Mouse (Mus musculus): ENCODE measurements around the gene Zfp51.
"Not testable (repeated sequence)": the region's sequence is repeated elsewhere in the genome, so short reads cannot be mapped to it uniquely, and the experiment has no call there.

Gene Zfp51

DNA sequence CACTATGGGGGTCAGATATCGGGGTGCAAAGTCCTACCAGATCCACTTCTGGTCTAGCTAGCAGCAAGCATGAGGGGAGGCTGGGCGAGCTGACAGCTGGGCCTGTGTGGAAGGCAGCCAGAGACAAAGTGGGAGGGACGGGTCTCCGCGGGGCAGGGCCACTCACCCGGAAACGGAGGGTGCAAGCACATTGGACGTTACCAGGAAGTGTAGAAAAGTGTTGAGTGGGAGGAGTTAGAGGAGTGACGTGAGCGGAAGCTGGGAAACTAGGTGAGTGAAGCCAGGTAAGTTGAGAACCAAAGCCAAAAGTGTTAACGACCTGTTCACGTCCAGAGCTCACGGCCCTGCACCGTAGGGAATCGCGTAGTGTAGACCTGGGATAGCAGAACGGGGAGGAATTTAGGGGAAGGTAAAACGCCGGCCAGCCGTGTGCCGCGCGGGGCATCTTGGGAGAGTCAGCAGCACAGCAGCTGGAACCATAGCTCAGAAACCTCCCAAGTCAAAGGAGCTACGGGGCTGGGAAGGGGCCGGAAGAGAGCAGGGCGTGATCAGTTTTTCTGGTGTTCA is at the start of gene Zfp51:
Gene Zfp51, plus strand, starts transcription at position 237 of the 567 bp plus-strand sequence.
- peak; percentile 96 to 97 for DNase-seq

DNA sequence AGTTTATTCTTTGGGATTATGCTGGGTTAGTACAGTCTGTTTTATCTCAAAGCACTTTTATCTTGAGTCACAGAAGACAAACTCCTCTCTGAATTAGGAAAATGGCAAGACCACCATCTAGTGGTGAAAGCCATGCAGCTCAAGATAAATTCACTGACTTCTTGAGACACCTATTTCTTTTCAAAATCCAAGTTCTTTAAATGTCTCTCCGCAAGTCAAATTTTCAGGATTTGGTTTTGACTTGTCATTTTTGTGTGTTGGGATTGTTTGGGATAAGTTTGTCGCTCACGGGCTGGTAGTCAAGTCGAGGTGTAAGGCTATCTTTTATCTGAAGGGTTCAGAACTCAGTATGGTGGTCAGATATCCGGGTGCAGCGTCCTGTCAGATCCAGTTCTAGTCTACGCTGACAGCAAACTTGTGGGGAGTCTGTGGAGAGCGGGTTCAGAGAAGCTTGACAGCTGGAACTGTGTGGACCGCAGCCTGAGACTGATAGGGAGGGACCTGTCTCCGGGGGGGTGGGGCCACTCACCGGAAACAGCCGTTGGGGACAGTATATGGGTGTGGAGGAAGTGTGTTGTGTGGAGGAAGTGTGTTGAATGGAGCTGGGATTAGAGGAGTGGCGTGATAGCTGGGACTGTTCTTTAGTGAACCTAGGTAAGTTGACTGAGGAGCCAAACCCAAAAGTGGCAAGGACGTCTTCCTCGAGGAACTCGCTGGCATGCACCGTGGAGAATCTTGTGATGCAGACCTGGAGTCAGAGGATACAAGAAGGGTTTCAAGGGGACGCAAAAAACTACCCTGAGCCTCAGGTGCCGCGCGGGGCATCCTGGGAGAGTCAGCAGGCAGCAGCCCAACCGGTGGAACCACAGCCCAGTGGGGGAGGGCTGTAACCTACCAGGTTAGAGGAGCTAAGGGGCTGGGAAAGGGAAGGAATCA is 27.2 kb upstream of the Zfp51 start, which contains the start of gene Zfp54:
Gene Zfp54, plus strand, starts transcription at position 564 of the 936 bp plus-strand sequence.
- peak; percentile 79 to 88 for DNase-seq

DNA sequence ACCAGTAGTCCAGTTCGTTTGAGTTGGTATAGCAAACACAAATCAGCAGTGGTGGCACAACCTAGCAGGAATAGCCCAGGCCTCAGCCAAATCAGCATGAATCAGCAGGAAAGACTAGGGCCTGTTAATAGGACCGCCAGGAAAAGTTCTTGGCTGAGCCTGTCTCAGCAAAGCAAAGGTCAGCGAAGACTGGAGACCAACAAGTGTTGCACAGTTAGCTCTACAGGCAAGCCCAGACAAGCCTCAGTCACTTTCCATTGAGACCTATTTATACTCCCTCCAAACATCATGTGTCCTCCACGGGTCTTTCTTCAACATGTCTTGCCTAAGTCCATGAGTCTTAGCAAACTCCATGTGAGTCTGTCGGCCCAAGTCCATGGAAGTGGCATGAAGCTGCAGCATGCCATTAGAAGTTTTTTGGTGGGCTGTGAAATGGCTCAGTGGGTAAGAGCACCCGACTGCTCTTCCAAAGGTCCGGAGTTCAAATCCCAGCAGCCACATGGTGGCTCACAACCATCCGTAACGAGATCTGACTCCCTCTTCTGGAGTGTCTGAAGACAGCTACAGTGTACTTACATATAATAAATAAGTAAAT is 11.3 kb upstream of the Zfp51 start:
- peak in 1 of 2 experiments; percentile 8 for DNase-seq

DNA sequence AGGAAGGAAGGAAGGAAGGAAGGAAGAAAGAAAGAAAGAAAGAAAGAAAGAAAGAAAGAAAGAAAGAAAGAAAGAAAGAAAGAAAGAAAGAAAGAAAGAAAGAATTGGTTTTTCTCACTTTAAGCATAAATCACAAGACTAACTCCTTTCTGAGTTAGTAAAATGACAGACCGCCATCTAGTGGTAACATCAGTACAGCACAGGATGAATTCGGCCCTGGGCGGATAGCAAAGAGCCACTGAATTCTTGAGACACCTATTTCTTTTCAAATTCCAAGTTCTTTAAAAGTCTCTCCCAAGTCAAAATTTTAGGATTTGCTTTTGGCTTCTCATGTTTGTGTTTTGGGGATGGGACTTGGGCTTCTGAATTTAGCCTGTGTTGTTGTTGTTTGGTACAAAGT is 505 bp upstream of the Zfp51 start:
- DNase-seq: peak; percentile 78 to 85

DNA sequence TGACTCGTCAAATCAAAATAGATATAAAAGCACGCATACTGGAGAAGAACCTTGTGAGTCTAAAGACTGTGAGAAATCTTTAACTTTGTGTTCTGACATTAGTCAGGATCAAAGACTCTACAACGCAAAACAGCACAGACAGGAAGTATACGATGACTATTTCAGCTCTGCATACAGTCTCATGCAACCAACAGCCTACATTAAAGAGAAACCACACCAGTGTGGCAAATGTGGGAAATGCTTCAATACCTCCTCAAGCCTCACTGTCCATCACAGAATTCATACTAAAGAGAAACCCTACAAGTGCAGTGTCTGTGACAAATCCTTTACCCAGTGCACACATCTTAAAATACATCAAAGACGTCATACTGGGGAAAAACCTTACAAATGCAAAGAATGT is 13.4 kb downstream of the Zfp51 start:
- no peak for DNase-seq

DNA sequence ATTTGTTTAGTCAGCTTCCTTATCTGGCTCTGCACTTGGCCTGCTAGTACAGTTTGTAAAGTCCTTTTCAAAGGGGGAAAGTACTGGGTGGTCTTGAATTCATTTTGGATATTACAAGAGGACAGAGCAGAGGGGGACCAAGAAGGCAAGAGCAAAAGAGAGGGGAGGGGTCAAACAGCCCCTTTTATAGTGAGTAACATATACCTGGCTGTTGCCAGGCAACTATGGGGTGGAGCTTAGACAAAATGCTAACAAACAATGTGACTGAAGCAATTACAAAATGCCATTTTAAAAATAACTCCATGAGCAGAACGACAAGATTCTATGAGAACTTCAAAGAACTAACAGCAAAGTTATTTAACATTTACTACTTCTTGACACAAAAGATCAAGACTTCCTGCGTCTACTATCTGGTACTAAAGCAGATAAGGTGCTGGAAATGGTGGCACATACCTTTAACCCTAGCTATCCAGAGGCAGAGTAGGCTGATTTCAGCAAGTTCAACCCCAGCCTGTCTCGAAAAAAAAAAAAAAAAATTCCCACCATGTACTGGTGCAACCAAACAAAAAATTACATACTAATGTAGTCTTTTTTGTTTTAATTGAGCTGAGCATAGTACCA is 22.0 kb downstream of the Zfp51 start:
- peak in 1 of 2 experiments; percentile 24 for DNase-seq

GRCm38 (mm10) chr17:21472653-21473307 is 22.6 kb downstream of the Zfp51 start:
- DNase-seq: no peak

DNA sequence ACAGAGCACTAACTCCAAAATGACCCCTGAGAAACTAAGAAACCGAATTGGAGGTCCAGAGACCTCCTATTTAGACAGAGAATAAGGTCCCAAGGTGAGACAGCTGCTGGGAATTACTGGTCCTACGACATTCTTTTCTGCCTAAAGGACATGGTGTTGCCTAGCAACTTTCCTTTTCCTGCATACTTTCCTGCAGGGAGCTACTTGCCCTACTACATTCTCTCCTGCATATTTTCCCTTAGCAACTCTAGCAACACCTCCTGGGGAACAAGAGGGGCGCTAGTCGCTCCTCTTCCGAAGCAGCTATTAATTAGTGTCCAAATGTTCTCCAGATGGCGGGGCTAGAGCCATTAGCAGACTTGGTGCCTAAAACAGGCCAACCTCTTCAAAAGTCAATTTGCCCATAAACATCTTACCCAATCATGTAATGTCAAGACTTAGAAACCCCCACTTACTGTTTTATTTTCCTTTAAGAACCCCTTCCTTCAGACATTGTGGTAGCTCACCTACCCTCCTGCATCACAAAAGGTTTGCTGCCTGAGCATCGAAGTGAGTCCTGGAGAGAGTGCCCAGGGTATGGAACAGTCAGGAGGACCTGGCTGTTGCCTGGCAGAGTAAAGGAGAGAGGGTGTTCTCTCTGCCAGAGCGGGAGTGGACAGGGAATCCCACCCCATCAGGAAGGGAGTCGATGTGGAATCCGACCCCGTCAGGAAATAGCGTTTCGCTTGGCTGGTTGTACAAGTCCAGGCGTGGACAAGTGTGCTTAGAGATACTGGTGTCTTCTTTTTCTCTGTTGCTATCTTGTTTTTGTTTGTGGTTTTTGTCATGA is 23.4 kb downstream of the Zfp51 start:
- DNase-seq: peak; percentile 51 to 74

DNA sequence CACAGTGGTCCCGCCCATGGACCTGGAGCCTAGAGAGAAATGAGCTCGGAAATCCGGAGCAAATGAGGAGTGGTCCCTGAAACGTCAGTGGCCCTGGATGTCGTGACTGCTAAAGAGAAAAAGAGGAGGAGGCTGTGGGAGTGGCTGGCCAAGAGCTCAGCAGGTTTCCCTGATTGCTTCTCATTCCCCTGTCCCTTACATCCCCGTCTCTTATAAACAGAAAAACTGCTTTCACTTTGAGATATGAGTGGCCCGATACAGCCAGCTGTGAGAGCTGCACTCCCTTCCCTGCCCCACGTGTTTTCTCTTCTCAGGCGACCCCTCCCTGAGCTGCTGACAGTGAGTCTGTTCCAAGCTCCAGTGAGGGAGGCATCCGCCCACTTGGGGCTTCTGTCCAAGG is 24.6 kb downstream of the Zfp51 start:
- DNase-seq: peak; percentile 23 to 29

DNA sequence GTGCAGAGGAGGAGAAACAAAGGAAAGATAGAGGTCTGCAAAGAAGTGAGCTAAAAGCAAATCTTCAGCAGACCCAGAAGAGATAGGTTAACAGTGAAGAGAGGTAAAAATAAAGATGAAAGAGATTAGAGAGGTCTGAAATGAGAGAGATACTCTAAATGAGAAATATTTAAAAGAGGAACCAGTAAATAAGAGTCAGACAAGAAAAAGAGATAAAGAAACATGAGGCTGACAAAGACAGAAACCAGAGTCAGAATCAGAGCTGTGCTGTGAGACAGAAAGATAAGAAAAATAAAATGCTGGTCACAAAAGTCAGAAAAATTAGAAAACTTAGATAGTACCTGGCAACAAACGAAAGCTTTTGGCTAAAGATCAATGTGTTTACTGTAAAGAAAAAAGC is 25.1 kb downstream of the Zfp51 start:
- not testable (repeated sequence) for DNase-seq

GRCm38 (mm10) chr17:21476351-21476750 is 26.2 kb downstream of the Zfp51 start:
- not testable (repeated sequence) for DNase-seq

GRCm38 (mm10) chr17:21478103-21478777 is 28.1 kb downstream of the Zfp51 start:
- not testable (repeated sequence) for DNase-seq

DNA sequence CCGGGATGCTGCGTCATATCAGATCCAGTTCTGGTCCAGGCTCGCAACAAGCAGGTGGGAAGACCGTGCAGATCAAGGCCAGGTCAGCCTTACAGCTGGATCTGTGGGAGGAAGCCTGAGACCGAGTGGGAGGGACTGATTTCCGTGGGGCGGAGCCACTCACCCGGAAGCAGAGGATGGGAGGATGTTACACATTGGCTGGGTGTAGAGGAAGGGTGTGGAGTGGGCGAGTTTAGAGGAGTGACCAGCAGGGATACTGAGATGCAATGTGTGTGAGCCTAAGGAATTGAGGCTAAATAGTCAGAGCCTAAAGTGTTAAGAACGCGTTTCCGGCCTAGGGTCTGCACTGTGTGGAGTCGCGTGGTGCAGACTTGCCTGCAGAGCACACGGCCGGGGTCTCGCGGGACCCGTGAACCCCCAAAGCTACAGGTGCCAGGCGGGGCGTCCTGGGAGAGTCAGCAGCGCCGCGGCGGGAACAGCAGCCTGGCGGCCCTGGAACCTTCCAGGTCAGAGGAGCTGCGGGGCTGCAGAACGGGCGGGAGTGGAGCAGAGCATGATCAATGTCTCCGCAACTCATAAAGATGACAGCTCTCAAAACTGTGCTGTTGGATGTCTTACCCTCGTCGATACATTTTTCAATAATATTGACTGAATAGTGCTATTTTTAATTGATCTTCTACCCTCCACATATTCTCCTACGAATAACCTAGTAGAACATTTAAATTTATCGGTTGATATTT is 38.8 kb downstream of the Zfp51 start, which contains the start of gene Zfp53:
Gene Zfp53, plus strand, starts transcription at position 239 of the 740 bp plus-strand sequence.
- DNase-seq: peak; percentile 94 to 95

GRCm38 (mm10) chr17:21489500-21490001 is 39.4 kb downstream of the Zfp51 start:
- no peak for DNase-seq

DNA sequence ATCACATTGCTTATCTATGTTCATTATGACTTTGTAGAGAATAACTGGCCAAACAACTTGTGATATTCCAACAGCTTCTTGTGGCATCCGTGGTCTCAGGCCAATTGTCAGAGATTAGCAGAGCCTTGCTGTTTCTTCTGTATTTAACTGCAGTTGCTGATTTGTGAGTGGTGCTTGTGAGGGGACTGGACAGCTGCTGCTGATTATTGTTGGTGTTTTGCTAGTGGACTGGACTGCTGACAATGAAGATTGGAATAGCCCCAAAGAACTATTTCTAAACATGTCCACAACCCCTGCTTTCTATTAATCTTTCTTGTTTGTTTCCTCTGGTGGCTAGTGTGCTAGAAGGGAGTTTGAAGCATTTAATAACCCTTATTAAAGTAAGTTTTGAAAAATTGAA is 51.2 kb downstream of the Zfp51 start:
- DNase-seq: no peak

- no peak for DNase-seq
These were observed 54.4 kb downstream of the Zfp51 start for GRCm38 (mm10) chr17:21504524-21504923.

DNA sequence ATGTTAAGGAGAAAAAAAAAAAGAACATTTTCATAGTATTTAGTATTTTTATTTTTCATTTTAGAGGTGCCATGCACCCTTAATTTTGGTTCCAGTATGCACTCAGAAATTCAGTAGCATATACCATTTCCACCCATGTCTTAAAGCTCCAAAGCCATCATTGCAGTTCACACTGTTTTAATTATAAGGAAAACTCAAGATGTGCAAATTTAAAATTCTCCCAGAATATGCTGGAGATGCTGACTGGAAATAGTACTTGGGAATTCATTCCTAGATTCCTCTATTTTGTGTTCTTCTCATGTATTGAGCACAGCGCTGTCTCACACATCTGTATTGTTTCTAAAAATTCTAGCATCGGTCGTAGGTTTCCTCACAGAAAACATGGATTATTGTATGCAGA is 56.1 kb downstream of the Zfp51 start:
- no peak for DNase-seq

GRCm38 (mm10) chr17:21509756-21510155 is 59.6 kb downstream of the Zfp51 start:
- DNase-seq: no peak

Data from lung, adult 18-20 months (tissue).